Mouse (Mus musculus): ENCODE results near the gene Vmn2r36. TPM values are rescaled to one million over a fixed set of nuclear protein-coding genes. Genes with fewer than 3 reads are reported as not detected.
"Not testable (repeated sequence)": the region's sequence is repeated elsewhere in the genome, so short reads cannot be mapped to it uniquely, and the experiment has no call there.

Gene Vmn2r36
- not detected in 2 replicates for polyA plus RNA-seq (2012; rRNA removed)

DNA sequence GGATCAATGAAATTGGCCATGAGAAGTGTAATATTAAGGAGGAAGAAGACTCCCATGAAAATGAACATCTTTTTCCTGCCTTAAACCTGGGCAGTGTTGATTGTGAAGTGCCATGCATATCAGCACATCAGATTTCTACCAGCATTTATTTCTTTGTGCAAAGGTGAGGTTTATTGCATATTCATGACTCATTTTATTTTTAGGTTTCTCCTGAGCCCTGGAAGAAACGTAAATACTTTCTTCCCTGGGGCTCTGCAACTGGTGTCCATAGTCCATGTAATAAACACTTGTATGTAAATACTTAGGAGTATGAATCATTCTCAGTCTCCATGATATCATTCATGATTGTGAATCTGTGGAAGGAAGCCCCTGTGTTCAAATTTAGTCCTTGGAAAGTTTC lies at the start of gene Vmn2r36:
Gene Vmn2r36, minus strand, starts transcription at position 101 of the 400 bp plus-strand sequence.
- not testable (repeated sequence) for DNase-seq (ENCODE audit: low read depth in 1 of 2, low spot score in 2 of 2); H3K27me3 ChIP-seq (ENCODE audit: control insufficient read depth, insufficient read depth, low read length); H3K4me3 ChIP-seq (ENCODE audit: extremely low read depth, insufficient read depth, insufficient read length); H3K36me3 ChIP-seq (ENCODE audit: control insufficient read depth, insufficient read depth, low read length); H3K27ac ChIP-seq (ENCODE audit: insufficient read depth, low read length); H3K4me1 ChIP-seq (ENCODE audit: control insufficient read depth, insufficient read depth, insufficient read length)
- WGBS, result no CpG with 5 or more reads among the region's 1 CpGs

Other genes with a start within 250 kb of the Vmn2r36 start
- gene Vmn2r34, start 213.0 kb downstream of the Vmn2r36 start, polyA plus RNA-seq (2012; rRNA removed), result not detected in 2 replicates
- gene Vmn2r35, start 82.6 kb downstream of the Vmn2r36 start, polyA plus RNA-seq (2012; rRNA removed), result not detected in 2 replicates